Mouse (Mus musculus) WW6 (cell line): ENCODE measurements around the gene Fam234b.

Experiments
- DNase-seq: peaks from one replicate; pipeline ENCODE4 v3.0.0-alpha.2; 2013; ENCODE audit warnings: low read depth, low spot score

Gene Fam234b

GRCm38 (mm10) chr6:135268392-135268791 is 70.6 kb downstream of the Fam234b start:
- DNase-seq = no peak

- no peak for DNase-seq
Measured at GRCm38 (mm10) chr6:135269626-135270025, 71.8 kb downstream of the Fam234b start.

DNA sequence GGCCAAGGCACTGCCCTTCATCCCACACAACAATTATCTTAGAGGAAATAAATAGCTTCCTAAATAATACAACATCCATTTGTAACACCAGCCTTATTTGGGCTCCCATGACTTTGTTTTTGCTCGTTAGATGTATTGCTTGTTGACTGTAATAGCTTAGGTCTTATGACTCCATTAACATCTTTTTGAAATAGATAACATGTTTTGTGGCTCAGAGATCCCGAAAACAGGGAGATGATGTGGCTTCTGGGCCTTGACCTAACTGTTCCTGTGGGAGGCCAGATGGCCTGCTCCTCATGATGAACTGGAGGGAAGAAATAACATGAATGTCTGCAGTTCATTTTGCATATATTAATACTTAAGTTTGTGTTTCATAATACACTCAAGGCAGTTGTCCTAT is 74.0 kb downstream of the Fam234b start:
- no peak for DNase-seq

- no peak for DNase-seq
Measured at GRCm38 (mm10) chr6:135273066-135273465, 75.3 kb downstream of the Fam234b start.

DNA sequence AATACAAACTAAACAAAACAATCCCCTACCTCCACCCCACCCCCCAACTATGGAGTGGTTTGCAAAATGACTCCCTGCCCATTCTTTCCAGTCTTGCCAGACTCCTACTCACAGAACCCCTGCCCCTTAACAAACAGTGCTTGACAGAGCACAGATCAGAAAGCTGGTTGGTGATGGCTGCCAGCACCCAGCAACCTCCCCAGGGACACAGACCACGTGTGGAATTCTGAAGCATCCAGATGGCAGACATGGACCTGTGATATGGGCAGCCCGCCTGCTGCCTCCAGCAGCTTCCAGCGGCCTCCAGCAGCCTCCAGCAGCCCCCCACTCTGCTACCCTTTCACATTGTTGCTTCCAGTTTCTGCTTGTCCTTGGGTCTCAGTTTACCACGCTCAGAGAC is 77.5 kb downstream of the Fam234b start:
- no peak for DNase-seq

- no peak for DNase-seq
Measured at GRCm38 (mm10) chr6:135276474-135277295, 78.9 kb downstream of the Fam234b start.

GRCm38 (mm10) chr6:135278302-135278701 is 80.5 kb downstream of the Fam234b start:
- no peak for DNase-seq

- no peak for DNase-seq
Measured at GRCm38 (mm10) chr6:135279286-135279685, 81.5 kb downstream of the Fam234b start.

DNA sequence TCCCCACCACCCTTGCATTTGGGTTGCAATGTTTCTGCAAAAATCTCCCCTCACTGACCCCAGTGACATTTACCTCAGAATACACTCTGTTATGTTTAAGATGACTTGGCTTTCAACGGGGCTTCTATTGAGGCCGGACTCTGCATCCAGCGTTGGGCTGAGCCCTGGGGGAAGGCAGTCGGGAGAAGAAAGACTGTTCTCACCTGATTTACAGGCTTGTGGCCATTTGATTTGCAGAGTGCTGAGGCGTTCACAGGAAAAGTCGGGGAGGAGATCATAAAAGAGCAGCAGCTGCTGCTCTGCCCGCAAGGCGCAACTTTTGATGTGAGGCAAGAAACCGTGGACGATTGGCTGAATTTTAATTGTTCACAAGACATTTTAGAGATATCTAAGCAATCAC is 82.1 kb downstream of the Fam234b start:
- DNase-seq = no peak

DNA sequence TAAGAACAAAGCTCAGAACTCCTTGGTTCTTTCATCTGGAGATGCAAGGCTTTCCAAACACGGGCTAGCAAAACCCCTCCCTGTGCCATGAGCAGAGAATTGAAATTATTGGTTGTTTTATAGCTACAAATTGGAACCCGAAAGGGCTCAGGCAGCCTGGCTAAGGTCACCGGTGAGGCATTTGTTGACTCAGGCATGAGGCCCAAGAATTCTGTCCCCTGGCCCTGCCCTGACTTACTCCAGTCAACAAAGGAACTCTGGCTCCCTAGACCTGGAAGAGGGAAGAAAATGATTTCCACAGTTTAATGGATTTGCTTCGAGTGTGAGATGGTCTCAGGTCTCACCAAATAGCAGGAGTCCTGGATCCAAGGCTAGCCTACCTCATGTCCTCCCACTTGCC is 94.6 kb downstream of the Fam234b start:
- no peak for DNase-seq

DNA sequence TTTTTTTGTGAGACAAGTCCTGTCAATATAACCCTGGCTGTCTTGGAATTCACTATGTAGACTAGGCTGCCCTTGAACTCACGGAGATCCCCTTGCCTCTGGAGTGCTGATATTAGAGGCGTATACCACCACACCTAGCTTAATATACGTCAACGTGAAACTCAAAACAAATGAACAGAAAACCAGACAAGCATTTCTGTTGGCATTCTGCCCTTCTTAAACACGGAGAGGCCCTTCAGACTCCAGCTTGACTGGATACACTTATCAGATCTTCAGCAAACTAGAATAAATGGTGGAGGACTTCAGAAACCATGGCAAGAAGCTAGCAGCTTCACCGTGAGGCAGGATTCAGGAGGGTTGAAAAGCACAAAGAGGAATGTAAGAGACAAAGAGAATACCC is 96.4 kb downstream of the Fam234b start:
- no peak for DNase-seq
